Mouse (Mus musculus) embryonic facial prominence, embryonic 12.5 days (tissue): ENCODE measurements around the gene Gm49405. TPM values are rescaled to one million over a fixed set of nuclear protein-coding genes. Genes with fewer than 3 reads are reported as not detected.

Experiments
- ATAC-seq: fragments of 200-750 bp; cut with Nextera tagmentation; 2 replicates; pipeline ENCODE4 v1.8.0; 2017; ENCODE audit not compliant: insufficient number of reproducible peaks, insufficient read depth, low FRiP score, low TSS enrichment
- H3K27ac ChIP-seq: fragments of 300-500 bp; sonication (generic); 2 replicates; pipeline ENCODE4 v1.5.1; 2016; ENCODE audit warnings: mild to moderate bottlenecking
- H3K27me3 ChIP-seq: fragments of 300-500 bp; sonication (generic); 2 replicates; pipeline ENCODE4 v1.6.1; 2016; ENCODE audit warnings: mild to moderate bottlenecking, moderate library complexity
- H3K36me3 ChIP-seq: fragments of 300-500 bp; sonication (generic); 2 replicates; pipeline ENCODE4 v1.6.1; 2016; ENCODE audit warnings: mild to moderate bottlenecking
- H3K4me1 ChIP-seq: fragments of 300-500 bp; sonication (generic); 2 replicates; pipeline ENCODE4 v1.6.1; 2016
- H3K4me2 ChIP-seq: fragments of 300-500 bp; sonication (generic); replicated peaks from 2 replicates; pipeline ENCODE4 v1.6.1; 2016; ENCODE audit warnings: mild to moderate bottlenecking, moderate library complexity
- H3K4me3 ChIP-seq: fragments of 300-500 bp; sonication (generic); 2 replicates; pipeline ENCODE4 v1.5.1; 2016; ENCODE audit warnings: mild to moderate bottlenecking
- H3K9ac ChIP-seq: fragments of 300-500 bp; sonication (generic); 2 replicates; pipeline ENCODE4 v1.6.1; 2016; ENCODE audit warnings: mild to moderate bottlenecking, moderate library complexity
- H3K9me3 ChIP-seq: fragments of 300-500 bp; sonication (generic); 2 replicates; pipeline ENCODE4 v1.6.1; 2016; ENCODE audit warnings: mild to moderate bottlenecking, moderate library complexity
- WGBS: fragments of 180-500 bp; shearing (Covaris S2); methylation state at CpG from one replicate; pipeline ENCODE4 v1.1.7; 2016; 5-methylcytosine and 5-hydroxymethylcytosine counted together
- polyA plus RNA-seq: library from polyadenylated mRNA; unstranded; fragments of >200 nt; fragmentation: Nextera tagmentation; extraction: Ambion mirVana; gene quantifications from 2 replicates; pipeline ENCODE4 v1.2.1, GENCODE M21; 2016

Gm49405 gene
- polyA plus RNA-seq, 1 experiment from 2014 or later = 4.0 TPM

DNA sequence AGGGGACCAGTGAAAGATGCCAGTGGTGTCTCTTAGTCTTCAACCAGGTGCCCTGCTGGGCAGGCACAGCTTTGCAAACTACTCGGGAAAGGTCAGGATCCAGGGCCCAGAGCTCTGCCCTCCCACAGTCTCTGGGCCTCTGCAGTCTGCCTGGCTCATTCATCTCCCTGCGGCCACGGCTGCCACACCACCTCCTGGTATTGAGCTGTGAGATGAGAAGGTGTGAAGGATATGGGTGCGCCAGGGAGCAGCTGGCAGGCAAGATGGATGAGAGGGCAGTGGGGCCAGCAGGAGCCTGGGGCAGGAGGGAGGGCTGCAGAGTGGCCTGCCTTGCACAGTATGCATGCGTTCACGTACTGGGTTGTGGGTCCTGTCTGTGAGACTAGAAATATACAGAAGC lies 9.6 kb upstream of the Gm49405 start:
- H3K9ac ChIP-seq = no peak overlapping the region
- no peaks in the 10 kb centered on the region for H3K36me3 ChIP-seq
- no peaks in the 10 kb centered on the region for H3K27me3 ChIP-seq
- no peak for ATAC-seq
- H3K4me3 ChIP-seq = no peak overlapping the region
- WGBS = 62% methylated on average over 6 of the region's 6 CpGs
- no peaks in the 10 kb centered on the region for H3K9me3 ChIP-seq
- peaks cover 11% of the 10 kb centered on the region for H3K4me1 ChIP-seq
- H3K27ac ChIP-seq = no peak overlapping the region
- H3K4me2 ChIP-seq = no peak overlapping the region

DNA sequence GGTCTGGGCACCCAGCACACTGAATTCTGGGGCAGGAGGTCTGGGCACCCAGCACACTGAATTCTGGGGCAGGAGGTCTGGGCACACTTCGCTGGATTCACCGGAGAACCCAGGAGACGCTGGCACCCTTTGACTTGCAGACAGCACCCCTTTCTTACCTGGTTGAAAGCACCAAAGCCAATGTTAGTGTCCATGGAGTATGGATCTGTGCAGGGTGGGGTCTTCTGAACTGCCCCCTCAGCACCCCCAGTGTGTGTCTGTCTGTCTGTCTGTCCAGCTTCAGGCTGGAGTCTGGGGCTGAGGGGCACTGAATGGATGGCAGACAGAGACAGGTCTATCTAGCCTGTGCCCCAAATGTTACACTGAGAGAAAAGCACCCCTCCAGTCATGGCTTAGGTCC lies 8.9 kb upstream of the Gm49405 start:
- Histone ChIP-seq H3K36me3 (no peaks in the 10 kb centered on the region), H3K4me2 (no peak overlapping the region), H3K4me3 (no peak overlapping the region), H3K9ac (no peak overlapping the region), H3K9me3 (no peaks in the 10 kb centered on the region), H3K4me1 (peaks cover 4% of the 10 kb centered on the region), H3K27me3 (no peaks in the 10 kb centered on the region), H3K27ac (no peak overlapping the region)
- no peak for ATAC-seq
- 94% methylated on average over 3 of the region's 3 CpGs for WGBS

DNA sequence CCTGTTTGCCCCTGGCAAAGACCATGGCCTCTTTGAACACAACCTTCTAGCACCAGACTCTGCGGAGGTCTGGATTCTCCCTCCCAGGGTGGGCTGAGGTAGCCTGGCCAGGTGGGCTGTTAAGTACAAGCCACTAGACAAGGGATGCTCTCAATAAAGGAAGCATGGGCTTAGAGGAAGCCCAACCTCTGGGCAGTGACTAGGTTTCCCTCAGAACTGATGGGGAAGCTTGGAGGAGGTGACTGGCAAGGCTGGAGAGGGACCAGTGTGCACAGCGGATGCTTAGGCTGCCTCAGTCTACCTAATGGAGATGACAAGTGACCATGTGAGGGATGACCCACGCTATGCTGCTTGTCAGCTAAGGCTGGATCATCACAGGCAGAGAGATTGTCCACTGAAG lies 8.5 kb upstream of the Gm49405 start:
- Histone ChIP-seq H3K4me2 (no peak overlapping the region), H3K9me3 (no peaks in the 10 kb centered on the region), H3K27ac (no peak overlapping the region), H3K9ac (no peak overlapping the region), H3K36me3 (no peaks in the 10 kb centered on the region), H3K4me1 (peaks cover under 1% of the 10 kb centered on the region; the same call in 1 of the 2 replicates), H3K27me3 (no peaks in the 10 kb centered on the region), H3K4me3 (no peak overlapping the region)
- WGBS = 77% methylated on average over 3 of the region's 3 CpGs
- no peak for ATAC-seq

DNA sequence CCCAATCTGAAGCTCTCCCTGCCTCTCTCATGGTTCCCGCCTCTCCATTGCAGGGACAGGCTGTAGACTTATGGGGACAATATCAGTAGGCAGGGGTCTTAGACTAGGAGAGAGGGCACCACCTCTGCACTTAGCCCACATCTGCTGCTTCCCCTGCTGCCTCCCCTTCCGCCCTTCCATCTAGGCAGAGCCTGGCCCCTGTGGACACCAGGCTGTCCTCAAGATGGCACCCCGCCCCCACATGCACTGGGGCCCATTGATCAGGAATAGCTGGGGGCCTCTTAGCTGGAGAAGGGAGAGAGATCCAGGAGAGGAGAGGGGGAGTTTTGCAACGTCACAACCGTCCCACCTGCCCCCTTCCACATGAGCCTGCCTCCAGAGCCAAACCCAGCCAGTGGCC lies 8.0 kb upstream of the Gm49405 start, which contains the start of gene Tbx10:
Gene Tbx10 (plus strand): TSS at position 337 of the 400 bp plus-strand sequence.
- H3K36me3 ChIP-seq = no peaks in the 10 kb centered on the region
- no peaks in the 10 kb centered on the region for H3K9me3 ChIP-seq
- H3K4me1 ChIP-seq = no peaks in the 10 kb centered on the region; the same call in 1 of the 2 replicates
- ATAC-seq = no peak
- no peak within 1 kb of the TSS for H3K4me3 ChIP-seq
- H3K27me3 ChIP-seq = no peaks in the 10 kb centered on the region
- 0 out of 2 replicates have a peak within 1 kb of the TSS, but pooled peaks have one; percentile 2 for H3K9ac ChIP-seq
- H3K4me2 ChIP-seq = no peak within 1 kb of the TSS
- H3K27ac ChIP-seq = no peak within 1 kb of the TSS
- WGBS = 62% methylated on average over 5 of the region's 5 CpGs

DNA sequence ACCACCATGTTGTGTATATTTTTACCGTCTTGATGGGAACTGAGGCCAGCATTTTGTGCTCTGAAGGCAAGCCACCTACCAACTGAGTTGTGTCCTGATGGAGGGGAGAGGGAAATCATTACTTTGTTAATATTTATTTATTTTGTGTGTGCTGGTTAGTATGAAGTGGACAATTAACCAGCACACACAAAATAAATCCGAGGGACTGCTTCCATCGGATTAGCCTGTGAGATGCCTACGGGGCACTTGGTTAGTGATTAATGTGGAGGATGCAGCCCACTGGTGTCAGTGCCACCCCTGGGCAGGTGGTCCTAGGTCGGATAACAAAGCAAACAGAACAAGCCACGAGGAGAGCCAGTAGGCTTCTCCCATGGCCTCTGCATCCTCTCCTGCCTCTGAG lies 5.5 kb upstream of the Gm49405 start:
- H3K4me3 ChIP-seq = no peak overlapping the region

DNA sequence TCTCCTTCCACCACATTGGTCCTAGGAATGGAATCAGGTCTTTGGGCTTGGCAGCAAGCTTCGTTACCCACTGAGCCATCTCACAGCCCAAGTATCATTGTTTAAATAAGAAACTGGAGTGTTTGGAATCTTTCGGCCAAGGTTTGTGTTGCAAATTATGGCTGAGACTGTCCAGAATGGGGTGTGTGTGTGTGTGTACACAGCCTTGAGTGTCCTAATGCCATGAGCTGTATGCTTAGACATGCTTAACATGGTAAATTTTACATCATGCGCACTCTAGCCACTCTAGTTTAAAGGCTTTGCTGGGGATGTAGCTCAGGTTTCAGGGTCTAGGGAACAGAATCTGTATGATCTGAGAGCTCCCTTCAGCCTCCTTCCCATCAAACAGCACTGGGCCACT lies 4.9 kb upstream of the Gm49405 start:
- H3K36me3 ChIP-seq = no peaks in the 10 kb centered on the region
- H3K4me2 ChIP-seq = no peak overlapping the region
- no peaks in the 10 kb centered on the region for H3K9me3 ChIP-seq
- H3K4me3 ChIP-seq = no peak overlapping the region
- WGBS = 75% methylated on average over 3 of the region's 3 CpGs
- no peak for ATAC-seq
- no peaks in the 10 kb centered on the region for H3K27me3 ChIP-seq
- no peak overlapping the region for H3K9ac ChIP-seq
- H3K27ac ChIP-seq = no peak overlapping the region
- H3K4me1 ChIP-seq = peaks cover 3% of the 10 kb centered on the region; the same call in 1 of the 2 replicates

More for the DNA sequence above, 5.5 kb upstream of the Gm49405 start:
- WGBS = 60% methylated on average over 6 of the region's 6 CpGs
- Histone ChIP-seq H3K27me3 (no peaks in the 10 kb centered on the region), H3K36me3 (no peaks in the 10 kb centered on the region), H3K4me2 (no peak overlapping the region), H3K9me3 (no peaks in the 10 kb centered on the region), H3K4me1 (peaks cover 3% of the 10 kb centered on the region; the same call in 1 of the 2 replicates), H3K9ac (no peak overlapping the region), H3K27ac (no peak overlapping the region)
- ATAC-seq = no peak

DNA sequence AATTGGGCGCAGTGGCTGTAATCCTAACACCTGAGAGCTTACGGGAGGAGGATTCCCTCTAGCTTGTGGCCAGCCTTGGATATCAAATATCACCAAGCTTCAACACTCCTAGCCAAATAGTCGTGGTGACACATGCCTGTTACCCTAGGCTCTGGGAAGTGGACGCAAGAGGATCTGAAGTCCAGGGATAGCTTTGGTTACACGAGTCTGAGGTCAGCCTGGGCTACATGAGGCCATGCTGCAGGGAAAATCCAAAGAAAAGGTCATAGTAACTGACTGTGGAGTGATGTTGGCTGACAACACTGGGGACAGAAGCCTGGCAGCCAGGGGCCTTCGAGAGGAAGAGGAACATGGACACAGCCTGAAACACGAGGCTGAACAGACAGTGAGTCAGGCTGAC lies 4.3 kb upstream of the Gm49405 start:
- Histone ChIP-seq H3K36me3 (no peaks in the 10 kb centered on the region), H3K27me3 (no peaks in the 10 kb centered on the region), H3K4me3 (no peak overlapping the region), H3K9me3 (no peaks in the 10 kb centered on the region), H3K27ac (no peak overlapping the region), H3K4me2 (no peak overlapping the region), H3K9ac (no peak overlapping the region), H3K4me1 (peaks cover 7% of the 10 kb centered on the region)
- WGBS = 56% methylated on average over 7 of the region's 7 CpGs
- no peak for ATAC-seq

DNA sequence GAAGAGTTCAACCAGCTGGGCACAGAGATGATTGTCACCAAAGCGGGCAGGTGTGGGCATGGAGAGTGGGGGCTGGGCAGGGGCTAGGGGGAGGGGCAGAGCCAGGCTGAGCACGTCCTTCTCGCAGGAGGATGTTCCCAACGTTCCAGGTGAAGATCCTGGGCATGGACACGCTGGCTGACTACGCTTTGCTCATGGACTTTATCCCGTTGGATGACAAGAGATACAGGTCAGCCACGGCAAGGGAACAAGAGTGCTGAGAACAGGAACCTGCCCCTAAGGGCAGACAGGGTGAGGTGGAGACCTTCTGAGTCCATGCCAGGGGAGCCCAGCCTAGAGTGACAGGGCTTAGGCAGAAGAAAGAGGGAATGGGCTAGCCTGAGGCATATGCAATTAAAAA lies 3.7 kb upstream of the Gm49405 start:
- 84% methylated on average over 8 of the region's 8 CpGs for WGBS
- Histone ChIP-seq H3K4me1 (peaks cover 14% of the 10 kb centered on the region), H3K4me2 (no peak overlapping the region), H3K9me3 (no peaks in the 10 kb centered on the region), H3K27ac (no peak overlapping the region), H3K27me3 (no peaks in the 10 kb centered on the region), H3K4me3 (no peak overlapping the region), H3K36me3 (peaks cover under 1% of the 10 kb centered on the region; the same call in 1 of the 2 replicates), H3K9ac (no peak overlapping the region)
- no peak for ATAC-seq

DNA sequence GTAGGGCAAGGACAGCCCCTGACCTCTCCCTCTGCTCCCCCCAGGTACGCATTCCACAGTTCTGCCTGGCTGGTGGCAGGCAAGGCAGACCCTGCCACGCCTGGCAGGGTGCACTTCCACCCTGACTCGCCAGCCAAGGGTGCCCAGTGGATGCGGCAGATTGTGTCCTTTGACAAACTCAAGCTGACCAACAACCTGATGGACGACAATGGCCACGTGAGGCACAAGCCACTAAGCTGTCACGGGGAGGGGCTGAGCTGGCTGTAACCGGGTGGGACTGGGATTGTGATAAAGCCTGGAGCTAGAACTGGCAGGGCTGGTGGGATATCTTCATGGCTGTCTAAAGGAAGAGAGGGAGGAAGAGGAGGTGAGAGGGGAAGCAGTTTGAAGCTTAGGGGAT lies 3.2 kb upstream of the Gm49405 start:
- Histone ChIP-seq H3K27me3 (no peaks in the 10 kb centered on the region), H3K27ac (no peak overlapping the region), H3K9ac (no peak overlapping the region), H3K4me2 (no peak overlapping the region), H3K36me3 (peaks cover 4% of the 10 kb centered on the region; the same call in 1 of the 2 replicates), H3K4me1 (peaks cover 14% of the 10 kb centered on the region), H3K4me3 (no peak overlapping the region), H3K9me3 (no peaks in the 10 kb centered on the region)
- 67% methylated on average over 8 of the region's 8 CpGs for WGBS
- no peak for ATAC-seq

DNA sequence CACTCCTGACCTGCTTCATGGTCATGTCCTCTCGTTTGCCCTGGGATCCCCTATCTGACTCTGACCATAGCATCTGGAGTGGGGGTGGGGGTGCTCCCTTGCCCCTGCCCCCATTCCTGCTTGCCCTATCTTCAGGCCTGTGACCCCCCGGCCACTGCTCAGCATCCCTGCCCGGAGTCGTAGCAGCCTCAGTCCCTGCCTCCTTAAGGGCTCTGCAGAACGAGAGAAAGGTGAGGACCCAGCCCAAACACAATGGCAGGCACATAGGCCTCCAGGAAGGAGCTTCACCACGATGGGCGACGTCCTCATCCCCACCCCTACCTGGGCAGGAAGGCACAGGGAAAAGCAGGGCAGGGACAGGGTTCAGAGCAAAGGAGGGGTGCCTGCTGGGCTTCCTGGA lies 2.1 kb upstream of the Gm49405 start:
- 69% methylated on average over 8 of the region's 8 CpGs for WGBS
- ATAC-seq = no peak
- H3K4me2 ChIP-seq = no peak overlapping the region

DNA sequence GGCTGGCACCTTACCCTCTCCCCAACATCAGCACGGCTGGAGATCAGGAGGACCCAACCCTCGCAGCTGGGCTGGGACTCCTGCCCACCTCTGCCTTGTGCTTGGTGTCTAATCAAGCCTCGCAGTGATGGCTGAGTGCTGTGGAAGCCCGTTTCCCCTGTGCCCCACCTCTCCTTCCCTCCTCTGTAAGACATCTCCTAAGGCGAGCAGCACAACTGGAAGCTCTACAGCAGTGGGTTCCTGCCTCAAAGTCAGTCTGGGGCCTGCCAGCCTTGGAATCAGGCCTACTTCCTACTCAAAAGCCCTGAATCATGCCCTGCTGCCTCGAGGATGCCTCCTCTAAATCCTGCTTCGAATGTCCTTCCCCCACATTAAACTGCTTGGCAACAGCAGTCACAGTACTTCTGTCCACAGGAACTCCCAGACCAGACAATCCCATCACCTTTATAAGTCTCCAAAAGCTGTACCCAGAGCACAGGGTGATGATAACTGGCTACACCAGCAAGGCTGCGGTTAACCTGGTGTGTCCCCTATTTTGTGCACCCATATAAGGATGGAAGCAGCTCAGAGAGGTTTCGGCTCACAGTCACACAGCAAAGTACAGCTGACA lies 1.2 kb upstream of the Gm49405 start:
- ATAC-seq = no peak
- WGBS = 87% methylated on average over 9 of the region's 9 CpGs
- H3K4me3 ChIP-seq = peak overlapping the region; percentile 75
- peaks cover 4% of the 10 kb centered on the region; the same call in 1 of the 2 replicates for H3K36me3 ChIP-seq
- peak overlapping the region; percentile 46; the same call in 1 of the 2 replicates for H3K9ac ChIP-seq
- H3K27ac ChIP-seq = no peak overlapping the region
- H3K9me3 ChIP-seq = no peaks in the 10 kb centered on the region
- peaks cover 14% of the 10 kb centered on the region for H3K4me1 ChIP-seq
- H3K4me2 ChIP-seq = peak overlapping the region; percentile 76
- H3K27me3 ChIP-seq = no peaks in the 10 kb centered on the region

More for the DNA sequence above, 2.1 kb upstream of the Gm49405 start:
- Histone ChIP-seq H3K27me3 (no peaks in the 10 kb centered on the region), H3K9me3 (no peaks in the 10 kb centered on the region), H3K27ac (no peak overlapping the region), H3K9ac (no peak overlapping the region), H3K4me3 (no peak overlapping the region), H3K36me3 (peaks cover 4% of the 10 kb centered on the region; the same call in 1 of the 2 replicates), H3K4me1 (peaks cover 14% of the 10 kb centered on the region)

DNA sequence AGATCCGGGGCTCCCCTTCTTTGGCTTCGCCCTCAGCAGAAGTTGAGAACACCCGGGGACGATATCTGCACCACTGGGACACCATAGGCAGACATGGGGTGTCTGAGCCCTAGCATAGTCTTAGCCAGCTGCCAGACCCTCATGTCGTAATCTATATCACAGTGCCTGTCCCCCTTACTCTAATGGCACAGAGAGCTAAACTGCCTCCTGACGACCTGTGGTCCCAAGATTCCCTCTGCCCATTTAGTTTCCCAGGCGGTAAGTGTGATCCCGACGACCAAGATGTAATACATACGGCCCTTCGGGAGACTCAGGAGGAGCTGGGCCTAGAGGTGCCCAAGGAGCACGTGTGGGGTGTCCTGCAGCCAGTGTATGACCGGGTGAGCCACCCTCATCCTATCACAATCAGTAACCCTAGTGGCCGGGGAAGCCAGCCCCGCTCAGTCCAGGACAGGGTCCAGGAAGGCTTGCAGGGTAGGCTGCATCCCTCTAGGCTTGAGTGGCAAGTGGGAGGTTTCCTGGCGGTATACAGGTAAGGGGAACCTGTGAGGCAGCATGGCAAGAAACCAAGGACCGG lies 611 bp downstream of the Gm49405 start:
- Histone ChIP-seq H3K4me2 (peak overlapping the region; percentile 76), H3K36me3 (peaks cover 6% of the 10 kb centered on the region), H3K4me1 (peaks cover 14% of the 10 kb centered on the region), H3K27ac (peak overlapping the region; percentile 97), H3K9me3 (no peaks in the 10 kb centered on the region), H3K27me3 (no peaks in the 10 kb centered on the region), H3K4me3 (peak overlapping the region; percentile 75), H3K9ac (peak overlapping the region; percentile 91)
- 17% methylated on average over 17 of the region's 17 CpGs for WGBS
- no peak; the same call in 1 of the 2 replicates for ATAC-seq
